Mouse (Mus musculus) adrenal gland, postnatal 36 days (tissue): Measurements from ENCODE around the gene Efcab2. TPM values are rescaled to one million over a fixed set of nuclear protein-coding genes. Genes with fewer than 3 reads are reported as not detected.
A peak's percentile ranks its signal among the peaks of the same experiment; 100 is the strongest.

Experiments used
- DNase-seq, 2 experiments: peaks; one replicate each; pipeline ENCODE4 v3.0.0; 2021; ENCODE audit warnings: mixed read lengths in 1 of 2
- total RNA-seq, 2 experiments: library from RNA; stranded (reverse); gene quantifications; 2 replicates each; pipeline ENCODE4 v1.2.3; 2021

Efcab2 gene
- total RNA-seq, 2 experiments from 2014 or later: 2.1 to 3.2 TPM

- no peak for DNase-seq
Observed at GRCm38 (mm10) chr1:178485138-178485867, 79.4 kb downstream of the Efcab2 start.

GRCm38 (mm10) chr1:178485868-178486220 is 80.0 kb downstream of the Efcab2 start:
- DNase-seq: no peak

- no peak for DNase-seq
Observed at GRCm38 (mm10) chr1:178486828-178487227, 80.9 kb downstream of the Efcab2 start.

GRCm38 (mm10) chr1:178489127-178489526 is 83.2 kb downstream of the Efcab2 start:
- DNase-seq: no peak

- DNase-seq: no peak
Observed at GRCm38 (mm10) chr1:178491733-178492132, 85.8 kb downstream of the Efcab2 start.

- no peak for DNase-seq
Observed at GRCm38 (mm10) chr1:178492493-178492892, 86.6 kb downstream of the Efcab2 start.

GRCm38 (mm10) chr1:178496186-178496585 is 90.3 kb downstream of the Efcab2 start:
- DNase-seq: no peak

- peak; percentile 54 to 70 for DNase-seq
Observed at GRCm38 (mm10) chr1:178496841-178497240, 91.0 kb downstream of the Efcab2 start.

GRCm38 (mm10) chr1:178506938-178507337 is 101.1 kb downstream of the Efcab2 start:
- no peak for DNase-seq

- no peak for DNase-seq
Observed at GRCm38 (mm10) chr1:178512323-178513031, 106.6 kb downstream of the Efcab2 start.

- DNase-seq: no peak
Observed at GRCm38 (mm10) chr1:178513954-178514353, 108.1 kb downstream of the Efcab2 start.

- DNase-seq: no peak
Observed at GRCm38 (mm10) chr1:178515839-178516238, 110.0 kb downstream of the Efcab2 start.

- DNase-seq: no peak
Observed at GRCm38 (mm10) chr1:178522389-178522788, 116.5 kb downstream of the Efcab2 start.

GRCm38 (mm10) chr1:178523152-178523551 is 117.3 kb downstream of the Efcab2 start:
- DNase-seq: no peak

- DNase-seq: peak; percentile 68 to 78
Observed at GRCm38 (mm10) chr1:178527185-178527546, 121.3 kb downstream of the Efcab2 start.

- DNase-seq: peak; percentile 50 to 64
Observed at GRCm38 (mm10) chr1:178527547-178528361, 121.9 kb downstream of the Efcab2 start.

GRCm38 (mm10) chr1:178528431-178529351 is 122.8 kb downstream of the Efcab2 start, which contains the start of gene Kif26b:
Gene Kif26b, plus strand, starts transcription at chr1:178529125.
- DNase-seq: peak; percentile 62 to 65

- DNase-seq: peak; percentile 10 to 17
Observed at GRCm38 (mm10) chr1:178529512-178530300, 123.8 kb downstream of the Efcab2 start.

GRCm38 (mm10) chr1:178530301-178531078 is 124.6 kb downstream of the Efcab2 start:
- DNase-seq: peak; percentile 91 to 92
